Mouse (Mus musculus) embryonic facial prominence, embryonic 11.5 days (tissue): ENCODE results near the gene Gbx2. TPM values are rescaled to one million over a fixed set of nuclear protein-coding genes. Genes with fewer than 3 reads are reported as not detected.

Experiments
- ATAC-seq: fragments of 200-750 bp; cut with Nextera tagmentation; replicated peaks from 2 replicates; pipeline ENCODE4 v1.8.0; 2017; ENCODE audit warnings: low read depth; ENCODE audit not compliant: insufficient number of reproducible peaks, low FRiP score, low TSS enrichment
- DNase-seq: peaks from one replicate; pipeline ENCODE4 v3.0.0-alpha.2; 2015; ENCODE audit warnings: low spot score
- H3K27ac ChIP-seq: fragments of 300-500 bp; sonication (generic); replicated peaks from 2 replicates; pipeline ENCODE4 v1.5.1; 2014; ENCODE audit warnings: mild to moderate bottlenecking, low read depth, low read length, control low read depth
- H3K27me3 ChIP-seq: fragments of 300-500 bp; sonication (generic); 2 replicates; pipeline ENCODE4 v1.6.1; 2014; ENCODE audit warnings: mild to moderate bottlenecking, low read length, moderate library complexity, mixed read lengths; ENCODE audit not compliant: control insufficient read depth, insufficient read depth
- H3K36me3 ChIP-seq: fragments of 300-500 bp; sonication (generic); replicated peaks from 2 replicates; pipeline ENCODE4 v1.6.1; 2014; ENCODE audit warnings: low read depth, mild to moderate bottlenecking, low read length, moderate library complexity, mixed read lengths; ENCODE audit not compliant: control insufficient read depth, insufficient read depth
- H3K4me1 ChIP-seq: fragments of 300-500 bp; sonication (generic); 2 replicates; pipeline ENCODE4 v1.6.1; 2014; ENCODE audit warnings: low read length, mixed read lengths; ENCODE audit not compliant: control insufficient read depth, insufficient read depth
- H3K4me2 ChIP-seq: fragments of 300-500 bp; sonication (generic); 2 replicates; pipeline ENCODE4 v1.6.1; 2014; ENCODE audit warnings: low read depth, mild to moderate bottlenecking, control low read depth, low read length, moderate library complexity
- H3K4me3 ChIP-seq: fragments of 300-500 bp; sonication (generic); 2 replicates; pipeline ENCODE4 v1.5.1; 2014; ENCODE audit warnings: low read depth, low read length, control low read depth
- H3K9ac ChIP-seq: fragments of 300-500 bp; sonication (generic); replicated peaks from 2 replicates; pipeline ENCODE4 v1.6.1; 2014; ENCODE audit warnings: mild to moderate bottlenecking, control low read depth, low read length
- H3K9me3 ChIP-seq: fragments of 300-500 bp; sonication (generic); replicated peaks from 2 replicates; pipeline ENCODE4 v1.6.1; 2016; ENCODE audit warnings: mild to moderate bottlenecking, low read length, inconsistent platforms, mixed read lengths; ENCODE audit not compliant: control insufficient read depth
- WGBS: fragments of 180-500 bp; shearing (Covaris S2); extraction: QIAGEN DNeasy Blood & Tissue Kit; methylation state at CpG from one replicate; pipeline ENCODE4 v1.1.7; 2014; 5-methylcytosine and 5-hydroxymethylcytosine counted together
- polyA plus RNA-seq: library from polyadenylated mRNA; unstranded; fragments of >200 nt; fragmentation: Nextera tagmentation; extraction: Ambion mirVana; gene quantifications from 2 replicates; pipeline ENCODE4 v1.2.1, GENCODE M21; 2014

The Gbx2 gene
- polyA plus RNA-seq, 1 experiment from 2014 or later: 7.2 TPM

DNA sequence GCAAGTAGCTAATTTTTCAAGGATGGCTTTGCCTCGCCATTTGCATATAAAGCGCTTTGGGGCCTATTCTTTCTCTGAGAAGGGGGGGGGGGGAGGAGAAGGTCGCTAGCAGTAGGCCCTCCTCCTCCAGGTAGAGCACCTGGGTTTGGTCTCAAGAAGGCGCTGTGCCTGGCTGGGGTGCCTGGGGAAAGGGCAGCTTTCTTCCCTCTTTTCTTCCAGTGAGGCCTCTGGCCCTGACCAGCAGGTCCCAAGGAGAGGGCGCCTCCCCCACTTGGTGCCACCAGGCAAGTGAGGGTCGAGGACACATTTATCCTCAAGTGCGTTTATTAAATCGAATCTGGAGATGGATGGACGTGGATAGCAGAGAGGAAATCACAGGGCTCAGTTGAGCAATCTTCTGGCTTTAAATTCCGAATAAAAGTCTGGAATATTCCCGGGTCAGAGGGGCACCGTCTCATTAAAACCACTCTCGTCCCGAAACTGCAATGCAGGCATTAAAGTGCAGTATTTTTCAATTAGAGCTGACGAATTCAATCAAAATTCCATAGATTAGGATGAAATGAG is 10.1 kb upstream of the Gbx2 start:
- H3K36me3 ChIP-seq: no peaks in the 10 kb centered on the region
- DNase-seq (no peak), ATAC-seq (no peak)
- H3K9me3 ChIP-seq: no peaks in the 10 kb centered on the region
- no peak overlapping the region for H3K4me2 ChIP-seq
- no peak overlapping the region for H3K27ac ChIP-seq
- WGBS: 5% methylated on average over 15 of the region's 15 CpGs
- no peak overlapping the region for H3K9ac ChIP-seq
- peaks cover 47% of the 10 kb centered on the region for H3K27me3 ChIP-seq
- H3K4me3 ChIP-seq: no peak overlapping the region
- peaks cover 6% of the 10 kb centered on the region for H3K4me1 ChIP-seq

DNA sequence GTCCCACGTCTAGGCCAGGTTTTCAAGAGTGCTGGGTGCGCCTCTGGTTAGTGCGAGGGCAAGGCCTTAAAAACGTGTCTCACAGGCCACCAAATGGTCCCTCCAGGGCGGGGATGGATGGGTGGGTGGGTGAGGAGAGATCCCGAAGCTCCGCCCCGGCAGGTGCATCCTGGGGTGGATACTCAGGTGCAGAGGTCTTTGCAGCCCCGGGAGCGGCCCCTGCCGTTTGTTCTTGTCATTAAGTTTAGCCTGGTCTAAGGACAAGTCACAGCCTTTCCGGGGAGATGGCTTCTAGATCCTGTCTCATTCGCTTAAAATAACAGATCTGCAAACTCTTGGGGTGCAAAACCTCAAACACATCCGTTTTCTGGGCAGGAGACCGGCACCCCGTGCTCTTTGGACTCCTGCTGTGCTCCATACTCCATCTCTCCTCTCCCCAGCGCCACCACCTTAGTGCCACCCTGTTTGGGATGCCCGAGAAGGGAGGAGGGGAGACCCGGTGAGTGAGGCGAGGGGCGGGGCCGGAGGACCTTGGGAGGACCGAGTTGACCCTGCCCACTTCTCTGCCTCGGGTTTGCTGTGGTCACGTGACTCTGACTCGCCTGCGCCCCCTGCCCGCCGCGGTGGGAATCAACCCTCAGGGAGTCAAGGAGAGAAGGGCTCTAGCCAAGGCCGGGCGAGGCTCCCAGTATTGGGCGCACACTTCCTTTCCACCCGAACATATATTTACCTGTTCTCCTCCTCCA is 9.2 kb upstream of the Gbx2 start:
- H3K27me3 ChIP-seq: peaks cover 53% of the 10 kb centered on the region
- ATAC-seq (0 out of 2 replicates have a peak, but pooled peaks have one; percentile 44), DNase-seq (peak; percentile 87)
- H3K4me3 ChIP-seq: 0 out of 2 replicates have a peak overlapping the region, but pooled peaks have one; percentile 12
- peaks cover 6% of the 10 kb centered on the region for H3K4me1 ChIP-seq
- peak overlapping the region; percentile 27; the same call in 1 of the 2 replicates for H3K4me2 ChIP-seq
- H3K9me3 ChIP-seq: no peaks in the 10 kb centered on the region
- no peaks in the 10 kb centered on the region for H3K36me3 ChIP-seq
- WGBS: 4% methylated on average over 34 of the region's 34 CpGs
- no peak overlapping the region for H3K9ac ChIP-seq
- no peak overlapping the region for H3K27ac ChIP-seq

DNA sequence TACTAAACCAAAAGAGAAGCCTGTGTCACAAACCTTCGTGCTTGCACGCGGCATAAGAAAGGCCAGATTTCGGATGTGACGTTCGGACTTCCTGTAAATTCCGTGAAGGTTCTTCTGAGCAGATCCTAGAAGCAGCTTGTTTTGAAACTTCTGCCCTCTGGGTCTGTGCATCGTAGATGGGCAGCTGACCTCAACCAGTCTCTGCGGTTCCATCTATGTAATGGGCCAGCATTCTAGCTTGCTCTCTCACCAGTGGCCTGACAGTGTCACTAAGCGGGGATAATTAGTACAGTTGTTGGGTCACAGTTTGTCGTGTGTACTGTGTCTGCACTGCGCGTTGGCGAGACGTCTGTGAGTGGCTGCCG is 8.6 kb upstream of the Gbx2 start:
- Histone ChIP-seq H3K27ac (no peak overlapping the region), H3K36me3 (no peaks in the 10 kb centered on the region), H3K4me2 (no peak overlapping the region), H3K27me3 (peaks cover 53% of the 10 kb centered on the region), H3K4me1 (peaks cover 6% of the 10 kb centered on the region), H3K9me3 (no peaks in the 10 kb centered on the region), H3K4me3 (no peak overlapping the region), H3K9ac (no peak overlapping the region)
- ATAC-seq (no peak), DNase-seq (peak; percentile 30)
- WGBS: 21% methylated on average over 16 of the region's 16 CpGs

DNA sequence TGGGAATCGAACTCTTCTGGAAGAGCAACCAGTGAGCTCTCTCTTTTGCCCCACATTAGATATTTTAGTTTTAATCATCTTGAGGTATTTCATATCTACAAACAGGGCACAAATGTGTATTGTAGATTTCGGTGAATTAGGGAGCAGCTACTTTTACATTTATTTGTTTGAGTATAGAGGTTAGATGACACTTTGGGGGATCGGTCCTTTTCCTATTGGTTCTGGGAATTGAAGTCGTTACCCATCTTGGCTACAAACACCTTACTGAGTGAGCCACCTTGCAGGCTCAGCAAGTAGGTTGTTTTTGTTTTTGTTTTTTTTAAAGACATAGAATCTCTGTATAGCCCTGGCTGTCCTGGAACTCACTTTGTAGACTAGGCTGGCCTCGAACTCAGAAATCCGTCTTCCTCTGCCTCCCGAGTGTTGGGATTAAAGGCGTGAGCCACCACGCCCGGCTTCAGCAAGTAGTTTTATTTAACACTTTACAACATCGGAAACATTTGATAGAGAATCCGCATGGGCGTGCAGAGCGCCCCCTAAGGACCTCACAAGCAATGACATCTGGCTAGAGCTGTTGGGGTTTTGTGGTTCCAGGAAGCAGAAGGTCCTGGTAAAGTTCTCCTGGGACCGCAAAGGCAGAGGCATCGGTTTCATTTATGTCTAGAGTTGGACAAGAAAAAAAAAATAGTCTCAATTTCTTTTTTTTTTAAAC is 8.1 kb upstream of the Gbx2 start:
- Histone ChIP-seq H3K36me3 (no peaks in the 10 kb centered on the region), H3K4me3 (no peak overlapping the region), H3K27me3 (peaks cover 53% of the 10 kb centered on the region), H3K9me3 (no peaks in the 10 kb centered on the region), H3K9ac (no peak overlapping the region), H3K4me2 (no peak overlapping the region), H3K4me1 (peaks cover 6% of the 10 kb centered on the region), H3K27ac (no peak overlapping the region)
- DNase-seq: peak; percentile 40
- 20% methylated on average over 16 of the region's 16 CpGs for WGBS
- no peak for ATAC-seq

DNA sequence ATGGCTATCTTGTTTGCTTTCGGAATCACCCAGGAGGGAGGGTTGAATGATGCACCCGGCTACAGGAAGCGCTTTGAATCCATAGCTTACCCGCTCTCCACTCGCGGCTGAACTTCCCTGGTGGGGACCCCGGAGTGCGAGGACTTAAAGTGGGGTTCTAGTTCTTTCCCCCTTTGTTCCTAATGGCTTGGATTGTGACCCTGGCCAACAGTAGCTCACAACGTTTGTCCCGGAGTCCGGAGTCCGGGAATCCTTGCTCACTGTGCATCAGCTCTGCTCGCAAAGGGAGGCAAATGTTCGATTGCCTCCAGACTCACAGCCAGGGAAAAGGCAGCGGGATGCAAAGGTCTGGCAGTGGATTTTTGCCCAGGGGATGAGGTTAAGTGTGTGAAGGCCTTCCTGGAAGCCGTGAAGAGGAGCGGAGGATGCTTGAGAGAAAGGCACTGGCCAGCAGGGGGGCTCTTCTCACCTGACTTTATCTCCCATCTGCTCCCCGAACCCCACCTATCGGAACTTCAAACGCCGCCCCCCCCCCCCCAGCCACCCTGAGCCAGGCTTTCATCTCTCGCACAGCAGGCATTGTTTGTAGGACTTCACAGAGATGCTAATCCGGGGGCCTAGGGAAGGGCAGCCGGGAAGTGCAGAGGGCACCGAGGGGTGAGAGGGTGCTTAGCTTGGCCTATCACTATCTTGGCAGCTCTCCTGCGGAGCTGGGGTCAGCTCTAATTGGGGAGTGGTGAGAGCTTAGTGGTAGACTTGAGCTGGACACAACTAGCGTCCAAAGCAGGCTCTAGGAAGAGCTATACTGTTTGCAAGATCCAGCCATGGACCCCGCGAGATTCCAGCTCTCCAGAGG is 4.7 kb upstream of the Gbx2 start:
- Histone ChIP-seq H3K4me1 (peaks cover 2% of the 10 kb centered on the region), H3K4me2 (no peak overlapping the region)

DNA sequence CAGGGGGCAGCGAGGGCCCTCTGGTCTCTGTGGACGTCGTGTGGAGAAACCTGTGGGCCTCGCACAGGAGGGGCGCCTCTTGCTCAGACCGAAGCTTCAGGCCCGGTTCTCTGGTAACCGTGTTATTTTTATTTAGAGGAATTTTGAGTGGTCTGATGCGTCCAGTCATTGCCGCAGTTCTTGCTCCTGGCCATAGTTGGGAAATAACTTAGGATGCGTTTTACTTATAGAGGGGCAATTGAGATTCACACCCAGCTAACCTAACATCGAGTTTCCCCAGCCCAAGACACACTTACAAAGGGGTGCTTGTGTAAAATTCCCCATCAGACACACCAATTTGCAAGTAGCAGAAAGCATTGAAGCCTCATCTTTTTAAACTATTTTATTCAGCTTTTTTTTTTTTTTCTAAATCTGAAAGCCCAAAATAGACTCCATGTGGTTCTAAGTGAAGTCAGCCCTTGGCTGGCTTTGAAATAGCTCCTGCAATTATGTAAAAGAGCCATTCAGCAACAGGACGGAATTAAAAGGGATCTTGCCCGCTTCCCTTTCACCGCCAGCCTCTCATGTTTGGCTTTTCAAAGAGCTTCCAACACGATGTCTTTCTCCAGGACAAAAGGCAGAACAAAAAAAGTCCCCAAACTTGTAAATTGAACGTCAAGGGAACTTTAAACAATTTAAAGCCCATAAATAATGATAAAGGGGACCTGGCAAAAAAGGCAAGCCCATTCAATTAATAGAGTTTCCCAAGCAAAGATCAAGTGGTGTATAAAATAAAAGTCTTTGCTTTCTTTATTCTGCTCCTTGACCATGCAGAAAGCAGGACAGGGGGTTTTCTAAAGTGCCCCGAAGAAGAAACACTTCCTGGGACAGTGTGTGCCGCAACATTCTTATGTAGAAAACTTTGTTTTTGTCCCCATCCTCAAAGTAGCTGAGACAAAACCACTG is 3.6 kb upstream of the Gbx2 start:
- ATAC-seq (no peak), DNase-seq (peak; percentile 69)
- no peaks in the 10 kb centered on the region for H3K9me3 ChIP-seq
- H3K36me3 ChIP-seq: no peaks in the 10 kb centered on the region
- H3K4me2 ChIP-seq: no peak overlapping the region
- peaks cover 64% of the 10 kb centered on the region for H3K27me3 ChIP-seq
- 2% methylated on average over 19 of the region's 19 CpGs for WGBS
- H3K27ac ChIP-seq: no peak overlapping the region
- H3K4me1 ChIP-seq: peaks cover 4% of the 10 kb centered on the region
- H3K9ac ChIP-seq: no peak overlapping the region
- H3K4me3 ChIP-seq: no peak overlapping the region

More for the DNA sequence above, 4.7 kb upstream of the Gbx2 start:
- Histone ChIP-seq H3K4me3 (no peak overlapping the region), H3K9me3 (no peaks in the 10 kb centered on the region), H3K27ac (no peak overlapping the region), H3K27me3 (peaks cover 62% of the 10 kb centered on the region), H3K36me3 (no peaks in the 10 kb centered on the region), H3K9ac (no peak overlapping the region)
- ATAC-seq: no peak
- peak; percentile 41 for DNase-seq
- WGBS: under 1% methylated on average over 29 of the region's 29 CpGs

DNA sequence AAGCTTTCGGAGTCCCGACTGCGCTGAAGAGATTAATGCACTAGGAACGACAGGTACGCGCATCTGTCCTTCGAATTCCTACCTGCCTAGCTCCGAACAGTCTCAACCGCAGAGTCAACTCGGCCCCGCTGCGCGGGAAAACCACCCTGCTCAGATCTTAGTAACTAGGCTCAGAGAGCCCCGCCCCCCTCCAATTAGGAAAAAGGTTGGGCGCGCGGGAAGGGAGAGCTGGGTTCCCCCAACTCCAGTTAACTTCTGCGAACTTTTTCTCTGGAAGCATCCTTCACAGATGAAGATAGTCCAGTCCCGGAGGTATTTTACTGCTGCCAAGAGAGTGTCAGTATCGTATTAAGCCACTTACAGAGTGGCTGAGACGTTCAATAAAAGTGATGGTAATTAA is 2.8 kb upstream of the Gbx2 start:
- Histone ChIP-seq H3K4me3 (no peak overlapping the region), H3K9me3 (no peaks in the 10 kb centered on the region), H3K9ac (no peak overlapping the region), H3K27ac (no peak overlapping the region), H3K4me2 (no peak overlapping the region), H3K36me3 (no peaks in the 10 kb centered on the region), H3K27me3 (peaks cover 62% of the 10 kb centered on the region), H3K4me1 (peaks cover 4% of the 10 kb centered on the region)
- DNase-seq: peak; percentile 52
- under 1% methylated on average over 21 of the region's 21 CpGs for WGBS
- ATAC-seq: no peak
